Mouse (Mus musculus) erythroblast, embryonic 14.5 days (primary cell): ENCODE data around the gene Pcbp2.

Source experiments
- GATA1 ChIP-seq: IDR thresholded peaks from 2 replicates; pipeline ENCODE4 v1.6.1; 2012; ENCODE audit warnings: low read length, inconsistent platforms, mixed read lengths
- TAL1 ChIP-seq: IDR thresholded peaks from 3 replicates; pipeline ENCODE4 v1.6.1; 2012; ENCODE audit warnings: low read length, inconsistent platforms, mixed read lengths

GRCm38 (mm10) chr15:102451666-102452430, 18.5 kb upstream of the Pcbp2 start:
- no peak for TF ChIP-seq GATA1
- no peak for TF ChIP-seq TAL1
